ENCODE assay signal across 18 mouse cellular contexts in the genomic region with DNA sequence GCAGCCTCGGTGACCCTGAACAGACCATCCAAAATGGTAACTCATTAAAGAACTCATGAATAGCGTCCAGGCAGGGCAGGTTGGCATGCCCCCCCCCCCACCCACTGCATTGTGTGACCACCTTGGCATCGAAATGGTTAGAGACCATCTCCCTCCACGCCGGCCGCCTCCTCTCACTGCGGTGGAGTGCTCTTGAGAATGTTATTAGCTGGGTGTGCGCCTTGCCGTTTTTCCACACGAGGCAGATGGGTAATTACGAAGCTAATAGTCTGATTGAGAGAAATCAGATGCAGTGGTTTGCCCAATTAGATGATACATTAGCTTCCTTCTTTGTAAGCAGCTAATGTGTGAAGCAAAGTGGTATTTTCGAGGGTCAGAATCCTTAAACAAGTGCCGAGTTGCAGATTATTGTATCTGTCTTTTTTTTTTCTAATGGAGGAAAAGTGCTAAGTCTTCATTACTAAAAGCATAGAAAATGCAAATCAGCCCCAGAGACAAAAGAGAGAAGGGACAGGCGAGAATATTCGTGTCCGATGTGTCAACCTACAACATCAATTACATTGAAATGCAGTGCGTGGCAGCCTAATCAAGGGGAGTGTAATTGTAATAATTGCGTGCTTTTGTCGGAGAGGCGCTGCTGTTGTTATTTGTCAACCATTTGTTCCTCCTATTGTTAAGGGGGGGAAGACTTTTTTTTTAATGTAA.
DNase-seq lines count a peak whose midpoint lies in the region; ATAC-seq and TF ChIP-seq lines count a peak whose summit lies in the region.
"Had no signal": no experiment of that assay in that cellular context is flagged by ENCODE, and none has a peak within 500 bp of the region (broad histone marks: within the 10 kb centered on the region; RNA-seq: fewer than 3 reads in every experiment).

No protein-coding gene starts in this region.

- no peaks in the 10 kb centered on the region for H3K9me3 ChIP-seq in hindbrain, embryonic 12.5 days (replicated peaks)
- H3K9me3 ChIP-seq in hindbrain, embryonic 11.5 days (ENCODE audit: control insufficient read depth, low read length): no peaks in the 10 kb centered on the region
- H3K9me3 ChIP-seq in hindbrain, postnatal 0 days (ENCODE audit: low read length): no peaks in the 10 kb centered on the region

- no peak for TF ChIP-seq CTCF in hindbrain, postnatal 0 days (IDR thresholded peaks at IDR 0.05; ENCODE audit: low read depth)

- no peak overlapping the region for H3K4me3 ChIP-seq in hindbrain, embryonic 12.5 days
- no peak overlapping the region for H3K4me3 ChIP-seq in hindbrain, embryonic 11.5 days (ENCODE audit: low read depth, low read length)
- no peak overlapping the region for H3K4me3 ChIP-seq in hindbrain, postnatal 0 days (ENCODE audit: low read length)

- WGBS in hindbrain, embryonic 12.5 days: 68% methylated on average over 20 of the region's 20 CpGs
- 74% methylated on average over 20 of the region's 20 CpGs for WGBS in hindbrain, embryonic 11.5 days
- WGBS in hindbrain, postnatal 0 days: 50% methylated on average over 20 of the region's 20 CpGs

- no peak for DNase-seq in hindbrain, embryonic 11.5 days (ENCODE audit: low spot score)
- DNase-seq in testis, postnatal 10 days (ENCODE audit: low spot score): peak; percentile 23
- DNase-seq in testis, postnatal 14 days (ENCODE audit: low spot score): no peak
- peak; percentile 46 for DNase-seq in hindbrain, postnatal 0 days (ENCODE audit: low spot score)
- DNase-seq in retina, postnatal 1 day: peak; percentile 94
- no peak for DNase-seq in left cerebral cortex, adult 18-20 months (ENCODE audit: low spot score in 2 of 2)
- no peak for DNase-seq in thymus, postnatal 14 days
- DNase-seq: adrenal gland, postnatal 14 days; cerebellum, postnatal 10 days; embryo, embryonic 11 days; gastrocnemius, postnatal 14 days; kidney, adult 8-10 months; kidney, postnatal 4 days; left cerebral cortex, postnatal 4 days; lung, adult 2 months; lung, postnatal 36 days had no signal

- peaks cover 13% of the 10 kb centered on the region for H3K4me1 ChIP-seq in hindbrain, embryonic 12.5 days
- H3K4me1 ChIP-seq in hindbrain, embryonic 11.5 days (replicated peaks; ENCODE audit: control insufficient read depth, insufficient read depth, low read length): no peaks in the 10 kb centered on the region
- H3K4me1 ChIP-seq in hindbrain, postnatal 0 days (ENCODE audit: insufficient read depth, low read length): 0 out of 2 replicates have a peak, but pooled peaks cover 3% of the 10 kb centered on the region

- no peaks in the 10 kb centered on the region for H3K36me3 ChIP-seq in hindbrain, embryonic 12.5 days
- H3K36me3 ChIP-seq in hindbrain, embryonic 11.5 days (ENCODE audit: control insufficient read depth, insufficient read depth, low read length): no peaks in the 10 kb centered on the region
- no peaks in the 10 kb centered on the region for H3K36me3 ChIP-seq in hindbrain, postnatal 0 days (ENCODE audit: insufficient read depth, low read length)

- ATAC-seq in hindbrain, embryonic 12.5 days (ENCODE audit: low FRiP score): peak; percentile 54
- no peak for ATAC-seq in hindbrain, embryonic 11.5 days (ENCODE audit: low FRiP score)
- no peak for ATAC-seq in hindbrain, postnatal 0 days

- H3K27me3 ChIP-seq in hindbrain, embryonic 12.5 days: no peaks in the 10 kb centered on the region
- H3K27me3 ChIP-seq in hindbrain, embryonic 11.5 days (ENCODE audit: control insufficient read depth, insufficient read depth, low read length): no peaks in the 10 kb centered on the region
- H3K27me3 ChIP-seq in hindbrain, postnatal 0 days (ENCODE audit: insufficient read depth, low read length): no peaks in the 10 kb centered on the region

- H3K9ac ChIP-seq in hindbrain, embryonic 12.5 days: no peak overlapping the region
- no peak overlapping the region for H3K9ac ChIP-seq in hindbrain, embryonic 11.5 days (ENCODE audit: low read depth, low read length)
- H3K9ac ChIP-seq in hindbrain, postnatal 0 days (replicated peaks; ENCODE audit: low read length): no peak overlapping the region

- no peak overlapping the region for H3K4me2 ChIP-seq in hindbrain, embryonic 12.5 days (replicated peaks)
- no peak overlapping the region for H3K4me2 ChIP-seq in hindbrain, embryonic 11.5 days (replicated peaks; ENCODE audit: low read depth, low read length)
- no peak overlapping the region for H3K4me2 ChIP-seq in hindbrain, postnatal 0 days (ENCODE audit: low read depth, low read length)
- H3K4me2 ChIP-seq: liver, embryonic 11.5 days had no signal

- H3K27ac ChIP-seq in hindbrain, embryonic 12.5 days: peak overlapping the region; percentile 67; the same call in 1 of the 2 replicates
- H3K27ac ChIP-seq in hindbrain, embryonic 11.5 days (ENCODE audit: low read depth, low read length): no peak overlapping the region
- H3K27ac ChIP-seq in hindbrain, postnatal 0 days: 0 out of 2 replicates have a peak overlapping the region, but pooled peaks have one; percentile 0

Comparison
In these comparisons a context has a peak if more than half of its experiments do, and no peak if none do; other contexts are left out.
1. DNase-seq: peak in testis, postnatal 10 days (single experiment), hindbrain, postnatal 0 days (single experiment) and retina, postnatal 1 day (single experiment); none in hindbrain, embryonic 11.5 days (single experiment), testis, postnatal 14 days (single experiment), left cerebral cortex, adult 18-20 months (0 of 2) and thymus, postnatal 14 days (single experiment).